Mouse (Mus musculus) ES-E14 (cell line): ENCODE data around the gene Lbx2.

Experiments used
- CHD2 ChIP-seq: IDR thresholded peaks from 2 replicates; pipeline ENCODE4 v1.6.1; 2014; ENCODE audit warnings: mild to moderate bottlenecking, low read depth, low read length, inconsistent platforms
- HCFC1 ChIP-seq: IDR thresholded peaks from 2 replicates; pipeline ENCODE4 v1.6.1; 2012; ENCODE audit warnings: low read length, inconsistent platforms, borderline replicate concordance; ENCODE audit not compliant: insufficient read depth
- MAFK ChIP-seq: IDR thresholded peaks from 2 replicates; pipeline ENCODE4 v1.6.1; 2014; ENCODE audit warnings: mild to moderate bottlenecking, low read depth, low read length, inconsistent platforms; ENCODE audit not compliant: insufficient read depth
- ZC3H11A ChIP-seq: IDR thresholded peaks from 2 replicates; pipeline ENCODE4 v1.6.1; 2012; ENCODE audit warnings: low read depth, mild to moderate bottlenecking, inconsistent platforms, low read length, borderline replicate concordance

GRCm38 (mm10) chr6:83095968-83096367 is 9.8 kb downstream of the Lbx2 start:
- no peak for TF ChIP-seq MAFK
- no peak for TF ChIP-seq HCFC1
- no peak for TF ChIP-seq CHD2
- TF ChIP-seq ZC3H11A, result no peak
